ENCODE assay signal across 33 mouse cellular contexts in genomic region chr14:86473604-86474003, GRCm38 (mm10).
"Had no signal": no experiment of that assay in that cellular context is flagged by ENCODE, and none has a peak within 500 bp of the region (broad histone marks: within the 10 kb centered on the region; RNA-seq: fewer than 3 reads in every experiment).

No protein-coding gene starts in this region.

- H3K9me3 ChIP-seq: heart, embryonic 10.5 days; heart, embryonic 12.5 days; heart, embryonic 13.5 days; heart, embryonic 15.5 days; hindbrain, embryonic 10.5 days; hindbrain, embryonic 12.5 days; hindbrain, embryonic 13.5 days; hindbrain, embryonic 15.5 days; kidney, embryonic 15.5 days had no signal

- ATAC-seq: hindbrain, embryonic 16.5 days; inflammation-experienced regulatory T-cells, adult 6 months had no signal

- H3K4me1 ChIP-seq: hindbrain, embryonic 10.5 days; hindbrain, embryonic 12.5 days; hindbrain, embryonic 13.5 days; hindbrain, embryonic 15.5 days; kidney, embryonic 15.5 days had no signal

- H3K4me2 ChIP-seq: heart, embryonic 11.5 days; heart, embryonic 12.5 days; heart, embryonic 13.5 days; heart, embryonic 15.5 days; hindbrain, embryonic 12.5 days; hindbrain, embryonic 13.5 days; hindbrain, embryonic 14.5 days; hindbrain, embryonic 15.5 days; kidney, embryonic 15.5 days had no signal

- H3K4me3 ChIP-seq: heart, adult 2 months; heart, embryonic 10.5 days; heart, embryonic 12.5 days; heart, embryonic 13.5 days; heart, embryonic 15.5 days; hindbrain, embryonic 10.5 days; hindbrain, embryonic 12.5 days; hindbrain, embryonic 13.5 days; hindbrain, embryonic 15.5 days; kidney, embryonic 15.5 days; layer of hippocampus, adult 2 months; left cerebral cortex, adult 2 months had no signal

- H3K27ac ChIP-seq: heart, adult 2 months; heart, embryonic 10.5 days; heart, embryonic 13.5 days; heart, embryonic 15.5 days; hindbrain, embryonic 10.5 days; hindbrain, embryonic 12.5 days; hindbrain, embryonic 13.5 days; hindbrain, embryonic 14.5 days; hindbrain, embryonic 15.5 days; kidney, embryonic 15.5 days; kidney, postnatal 0 days; layer of hippocampus, adult 2 months; left cerebral cortex, adult 2 months had no signal

- H3K27me3 ChIP-seq: heart, embryonic 12.5 days; heart, embryonic 13.5 days; heart, embryonic 15.5 days; hindbrain, embryonic 12.5 days; hindbrain, embryonic 13.5 days; hindbrain, embryonic 15.5 days; kidney, embryonic 15.5 days had no signal

- DNase-seq: heart, adult 2 months; heart, postnatal 10 days; heart, postnatal 14 days; heart, postnatal 36 days; heart, postnatal 4 days; kidney, adult 11 months; kidney, adult 18-20 months; kidney, adult 2 months; kidney, adult 8-10 months; kidney, adult 9 months; kidney, postnatal 10 days; kidney, postnatal 14 days; kidney, postnatal 25 days; kidney, postnatal 36 days; kidney, postnatal 4 days; layer of hippocampus, adult 9-11 months; layer of hippocampus, postnatal 36 days had no signal

- H3K36me3 ChIP-seq: heart, embryonic 10.5 days; heart, embryonic 12.5 days; heart, embryonic 13.5 days; heart, embryonic 15.5 days; hindbrain, embryonic 10.5 days; hindbrain, embryonic 12.5 days; hindbrain, embryonic 13.5 days; hindbrain, embryonic 15.5 days; kidney, embryonic 15.5 days had no signal

- H3K9ac ChIP-seq: heart, embryonic 12.5 days; heart, embryonic 13.5 days; heart, embryonic 15.5 days; hindbrain, embryonic 12.5 days; hindbrain, embryonic 13.5 days; hindbrain, embryonic 14.5 days; hindbrain, embryonic 15.5 days; kidney, embryonic 15.5 days had no signal
